Mouse (Mus musculus) adrenal gland, adult 8-10 months (tissue): ENCODE data around the gene Gpr152. TPM values are rescaled to one million over a fixed set of nuclear protein-coding genes. Genes with fewer than 3 reads are reported as not detected.
A peak's percentile ranks its signal among the peaks of the same experiment; 100 is the strongest.
"Not testable (repeated sequence)": the region's sequence is repeated elsewhere in the genome, so short reads cannot be mapped to it uniquely, and the experiment has no call there.

Source experiments
- DNase-seq: peaks from one replicate; pipeline ENCODE4 v3.0.0; 2022
- total RNA-seq, 4 experiments: library from RNA; stranded (reverse); gene quantifications; 2 replicates each; pipeline ENCODE4 v1.2.4; 2022

The Gpr152 gene
- total RNA-seq, 4 experiments from 2014 or later, result 0.06 to 0.08 TPM; not detected in 2

DNA sequence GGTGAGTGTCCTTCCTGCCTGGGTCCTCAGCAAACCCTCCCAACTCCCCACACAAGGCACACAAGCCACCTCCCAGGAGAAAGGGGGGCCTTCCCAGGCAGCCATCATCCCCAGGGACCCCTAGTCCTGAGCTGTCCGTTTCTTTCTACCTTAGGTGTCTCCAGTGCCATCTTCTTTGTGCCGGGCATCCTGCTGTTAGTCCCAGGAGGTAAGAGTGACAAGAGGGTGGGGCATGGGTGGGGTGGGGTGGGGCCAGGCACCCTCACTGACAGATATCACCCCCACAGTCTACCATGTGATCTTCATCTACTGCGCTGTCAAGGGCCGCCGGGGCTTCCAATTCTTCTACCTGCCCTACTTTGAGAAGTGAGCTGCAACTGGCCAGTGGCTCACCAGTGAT, 8.5 kb upstream of the Gpr152 start:
- DNase-seq, result no peak

GRCm38 (mm10) chr19:4131768-4132167, 7.8 kb upstream of the Gpr152 start:
- no peak for DNase-seq

DNA sequence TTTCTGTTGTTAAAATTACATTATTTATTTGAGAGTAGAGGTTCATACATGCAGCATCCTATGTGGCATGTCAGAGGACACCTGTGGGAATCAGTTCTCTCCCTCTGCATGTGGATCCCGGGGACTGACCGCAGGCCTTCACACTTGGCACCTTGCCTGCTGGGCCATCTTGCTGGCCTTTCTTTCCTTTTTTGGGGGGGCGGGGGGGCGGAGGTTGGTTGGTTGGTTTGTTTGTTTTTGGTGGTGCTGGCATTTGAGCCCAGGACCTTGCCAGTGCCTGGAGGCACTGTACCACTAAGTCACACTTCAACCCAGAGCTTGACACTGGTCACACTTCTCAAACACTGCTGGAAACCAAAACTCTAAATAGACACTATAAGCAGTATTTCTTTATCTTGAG, 5.2 kb upstream of the Gpr152 start:
- DNase-seq, result no peak

- DNase-seq, result not testable (repeated sequence)
These were observed 4.2 kb upstream of the Gpr152 start for GRCm38 (mm10) chr19:4135229-4135962.

DNA sequence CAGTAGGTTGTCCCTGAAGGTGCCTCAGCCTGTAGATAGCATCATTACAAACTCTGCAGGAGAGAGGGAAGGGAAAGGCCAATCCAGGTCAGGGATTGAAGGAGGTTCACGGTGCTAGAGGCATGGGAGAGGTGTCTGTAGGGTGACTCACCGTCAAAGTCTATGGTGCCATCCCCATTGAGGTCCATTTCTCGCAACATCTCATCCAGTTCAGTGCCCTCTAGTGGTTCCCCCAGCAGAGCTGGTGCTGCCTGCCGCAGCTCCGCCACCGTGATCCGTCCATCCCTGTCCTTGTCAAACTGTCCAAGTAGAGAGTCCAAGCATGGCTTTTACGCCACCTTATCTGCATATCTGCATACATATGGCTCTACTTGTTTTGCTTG, 3.6 kb upstream of the Gpr152 start:
- not testable (repeated sequence) for DNase-seq

- DNase-seq, result no peak
These were observed 3.1 kb upstream of the Gpr152 start for GRCm38 (mm10) chr19:4136463-4136862.

GRCm38 (mm10) chr19:4137913-4138312, 1.7 kb upstream of the Gpr152 start:
- DNase-seq, result no peak

DNA sequence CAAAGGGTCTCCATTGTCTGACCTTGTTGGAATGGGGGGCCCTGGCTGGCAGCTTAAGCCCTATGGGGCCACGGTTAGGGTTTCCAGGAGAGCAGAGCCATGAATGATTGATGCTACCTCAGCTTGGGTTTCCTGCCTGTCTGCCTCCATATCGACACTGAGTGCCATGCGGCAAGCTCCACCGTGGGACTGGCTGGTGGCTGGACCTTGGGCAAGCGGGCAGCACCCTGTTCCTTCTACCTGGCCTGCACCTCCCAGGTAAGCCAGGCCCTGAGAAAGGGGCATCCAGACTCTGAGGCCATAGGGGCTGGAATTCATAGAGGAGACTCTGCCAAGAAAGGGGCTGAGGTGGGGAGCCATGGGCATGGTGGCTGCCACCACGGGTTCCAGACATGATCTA, 560 bp downstream of the Gpr152 start:
- DNase-seq, result no peak

DNA sequence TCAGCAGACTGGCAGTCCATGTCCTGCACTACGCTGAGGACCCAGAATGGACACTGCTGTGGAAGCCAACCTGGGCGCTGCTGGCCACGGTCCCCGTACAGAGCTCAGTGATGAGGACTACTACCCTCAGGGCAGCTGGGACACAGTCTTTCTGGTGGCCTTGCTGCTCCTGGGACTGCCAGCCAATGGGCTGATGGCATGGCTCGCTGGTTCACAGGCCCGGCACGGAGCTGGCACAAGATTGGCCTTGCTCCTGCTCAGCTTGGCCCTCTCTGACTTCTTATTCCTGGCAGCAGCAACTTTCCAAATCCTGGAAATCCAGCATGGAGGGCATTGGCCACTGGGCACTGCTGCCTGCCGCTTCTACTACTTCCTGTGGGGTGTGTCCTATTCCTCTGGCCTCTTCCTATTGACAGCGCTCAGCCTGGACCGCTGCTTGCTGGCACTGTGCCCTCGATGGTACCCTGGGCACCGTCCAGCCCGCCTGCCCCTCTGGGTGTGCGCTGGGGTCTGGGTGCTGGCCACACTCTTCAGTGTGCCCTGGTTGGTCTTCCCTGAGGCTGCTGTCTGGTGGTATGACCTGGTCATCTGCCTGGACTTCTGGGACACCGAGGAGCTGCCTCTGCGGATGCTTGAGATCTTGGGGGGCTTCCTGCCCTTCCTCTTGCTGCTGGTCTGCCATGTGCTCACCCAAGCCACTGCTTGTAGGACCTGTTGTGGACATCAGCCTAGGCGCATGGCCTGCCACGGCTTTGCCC, 3.0 kb downstream of the Gpr152 start:
- DNase-seq, result no peak

- no peak for DNase-seq
These were observed 4.2 kb downstream of the Gpr152 start, which contains the start of gene Cabp4 for GRCm38 (mm10) chr19:4143759-4144268. Gene Cabp4 (minus strand): TSS chr19:4144033.

GRCm38 (mm10) chr19:4144550-4145498, 5.2 kb downstream of the Gpr152 start:
- no peak for DNase-seq

- DNase-seq, result no peak
These were observed 6.3 kb downstream of the Gpr152 start for GRCm38 (mm10) chr19:4145936-4146335.

GRCm38 (mm10) chr19:4146366-4147021, 6.9 kb downstream of the Gpr152 start:
- DNase-seq, result no peak

GRCm38 (mm10) chr19:4147022-4147405, 7.4 kb downstream of the Gpr152 start:
- DNase-seq, result no peak

DNA sequence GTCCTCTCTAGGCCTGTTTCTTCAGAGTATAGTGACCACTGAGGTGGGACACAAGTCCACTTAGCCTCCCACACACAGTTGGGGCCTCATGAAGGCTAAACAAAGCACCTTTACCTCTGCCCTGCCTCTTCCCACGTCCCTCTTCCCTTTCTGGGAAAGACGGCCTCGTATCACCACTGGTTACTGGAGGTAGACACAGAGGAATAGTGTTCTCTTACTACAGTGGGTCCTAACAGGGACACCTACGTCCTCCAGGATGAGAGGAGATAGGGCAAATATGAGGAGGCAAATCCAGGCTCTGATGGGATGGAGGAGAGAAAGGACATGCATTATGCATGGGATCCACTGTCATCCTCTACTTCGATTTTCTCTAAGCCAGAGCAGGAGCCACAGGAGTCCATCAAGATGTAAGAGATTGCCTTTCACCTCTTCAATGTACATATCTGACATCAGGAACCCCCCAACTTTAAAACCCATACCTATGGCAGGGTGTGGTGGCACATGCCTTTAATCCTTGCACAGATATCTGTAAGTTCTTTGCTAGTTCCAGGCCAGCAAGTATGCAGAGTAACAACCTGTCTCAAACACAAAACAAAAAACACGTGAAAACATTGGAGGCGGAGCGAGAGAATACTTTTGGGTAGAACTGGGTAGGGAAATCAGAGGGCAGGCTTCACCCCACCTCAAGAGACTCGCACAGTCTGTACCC, 8.3 kb downstream of the Gpr152 start:
- no peak for DNase-seq

DNA sequence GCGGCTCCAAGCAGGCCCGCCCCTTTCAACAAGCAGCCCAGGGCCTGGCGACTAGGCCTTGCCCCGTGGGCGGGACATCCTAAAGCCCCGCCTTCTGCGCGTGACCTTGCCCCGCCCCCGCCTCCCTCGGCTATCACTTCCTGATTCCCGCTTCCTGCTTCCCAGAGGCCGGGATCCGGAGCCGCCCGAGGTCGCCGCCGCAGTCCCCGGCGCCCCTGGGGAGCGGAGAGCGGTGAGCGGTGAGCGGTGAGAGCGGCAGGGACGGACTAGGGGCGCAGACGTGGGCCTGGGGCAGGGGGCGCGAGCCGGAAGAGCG, 8.9 kb downstream of the Gpr152 start, which contains the start of gene Coro1b:
Coro1b (plus strand) TSS at position 129 of the 316 bp plus-strand sequence.
- DNase-seq, result peak; percentile 96

DNA sequence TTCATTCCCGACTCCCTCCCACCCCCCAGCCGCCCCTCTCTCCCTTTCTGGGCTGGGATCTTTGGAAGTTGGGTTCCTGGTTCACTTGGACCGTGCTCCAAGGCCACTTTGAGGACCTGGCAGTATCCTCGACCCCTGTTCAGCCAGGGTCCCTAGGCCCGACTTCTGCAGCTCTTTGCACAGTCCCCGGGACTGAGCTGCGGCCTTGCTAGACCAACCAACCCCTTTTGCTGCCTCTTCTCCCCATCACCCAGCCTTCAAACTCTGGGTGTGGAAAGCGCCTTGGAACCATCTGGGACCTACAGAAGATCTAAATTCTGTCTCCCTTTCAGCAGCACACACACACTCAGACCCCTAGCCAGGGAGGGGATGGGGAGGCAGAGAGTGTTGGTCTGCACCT, 9.2 kb downstream of the Gpr152 start:
- DNase-seq, result no peak

DNA sequence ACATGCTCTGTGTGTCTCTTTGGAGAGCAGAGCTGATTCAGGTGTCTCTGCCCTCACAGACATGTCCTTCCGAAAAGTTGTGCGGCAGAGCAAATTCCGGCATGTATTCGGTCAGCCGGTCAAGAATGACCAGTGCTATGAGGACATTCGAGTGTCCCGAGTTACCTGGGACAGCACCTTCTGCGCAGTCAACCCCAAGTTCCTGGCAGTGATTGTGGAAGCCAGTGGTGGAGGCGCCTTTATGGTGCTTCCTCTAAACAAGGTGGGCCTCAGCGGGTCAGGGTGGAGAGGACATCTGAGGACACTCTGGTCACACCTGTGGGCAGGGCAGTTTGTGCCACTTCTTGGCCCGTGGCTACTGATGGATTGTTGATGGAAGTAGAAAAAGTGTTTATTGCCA, 9.7 kb downstream of the Gpr152 start:
- DNase-seq, result no peak

GRCm38 (mm10) chr19:4149764-4150461, 10.3 kb downstream of the Gpr152 start:
- no peak for DNase-seq

- no peak for DNase-seq
These were observed 11.2 kb downstream of the Gpr152 start for GRCm38 (mm10) chr19:4150567-4151487.
